Mouse (Mus musculus): Measurements from ENCODE around the gene Vps35l.

- no peak for TF ChIP-seq CTCF (IDR thresholded peaks at IDR 0.05; ENCODE audit: control insufficient read depth, insufficient read depth, low read length)
- TF ChIP-seq POLR2A (IDR thresholded peaks at IDR 0.05; ENCODE audit: borderline replicate concordance, control insufficient read depth, low read depth, low read length), result no peak
These were observed 139.5 kb downstream of the Vps35l start for GRCm38 (mm10) chr7:118879466-118880029.
